ENCODE assay signal across 15 mouse cellular contexts in genomic region chr3:75583293-75583692, GRCm38 (mm10). TPM values are rescaled to one million over a fixed set of nuclear protein-coding genes. Genes with fewer than 3 reads are reported as not detected.
DNase-seq lines count a peak whose midpoint lies in the region; ATAC-seq lines count a peak whose summit lies in the region.
"Had no signal": no experiment of that assay in that cellular context is flagged by ENCODE, and none has a peak within 500 bp of the region (broad histone marks: within the 10 kb centered on the region; RNA-seq: fewer than 3 reads in every experiment).

No protein-coding gene starts in this region.

- 73% methylated on average over 3 of the region's 3 CpGs for WGBS in forebrain, embryonic 14.5 days
- 93% methylated on average over 3 of the region's 3 CpGs for WGBS in forebrain, embryonic 11.5 days
- WGBS in forebrain, embryonic 16.5 days: 62% methylated on average over 3 of the region's 3 CpGs

- no peak overlapping the region for H3K4me2 ChIP-seq in forebrain, embryonic 14.5 days (ENCODE audit: low read length)
- H3K4me2 ChIP-seq in forebrain, embryonic 11.5 days (ENCODE audit: low read depth, low read length, severe bottlenecking): no peak overlapping the region
- no peak overlapping the region for H3K4me2 ChIP-seq in forebrain, embryonic 16.5 days (ENCODE audit: low read length)
- H3K4me2 ChIP-seq: heart, embryonic 15.5 days; hindbrain, embryonic 15.5 days; liver, embryonic 13.5 days had no signal

- no peaks in the 10 kb centered on the region for H3K36me3 ChIP-seq in forebrain, embryonic 14.5 days (ENCODE audit: control insufficient read depth, insufficient read depth, low read length)
- H3K36me3 ChIP-seq in forebrain, embryonic 11.5 days (ENCODE audit: control insufficient read depth, insufficient read depth, low read length): no peaks in the 10 kb centered on the region
- H3K36me3 ChIP-seq in forebrain, embryonic 16.5 days (ENCODE audit: control insufficient read depth, insufficient read depth): no peaks in the 10 kb centered on the region
- H3K36me3 ChIP-seq: heart, embryonic 15.5 days; hindbrain, embryonic 15.5 days; liver, embryonic 13.5 days; midbrain, embryonic 10.5 days had no signal

- peak; percentile 55 for DNase-seq in forebrain, embryonic 14.5 days (ENCODE audit: low spot score)
- no peak for DNase-seq in forebrain, embryonic 11.5 days (ENCODE audit: low spot score)
- DNase-seq in left cerebral cortex, adult 18-20 months (ENCODE audit: low spot score in 2 of 2): peak; percentile 24 to 47
- no peak for DNase-seq in left cerebral cortex, postnatal 10 days (ENCODE audit: extremely low spot score in 1 of 2, low spot score in 2 of 2)
- DNase-seq in cerebellum, adult 11-12 months: peak; percentile 70
- DNase-seq in thymus, postnatal 36 days: no peak
- no peak for DNase-seq in T-cell, adult 2 months (ENCODE audit: low spot score)
- DNase-seq: kidney, adult 9 months; liver, embryonic 13.5 days; lung, postnatal 10 days had no signal

- no peaks in the 10 kb centered on the region for H3K9me3 ChIP-seq in forebrain, embryonic 14.5 days (replicated peaks; ENCODE audit: control insufficient read depth, low read length)
- H3K9me3 ChIP-seq in forebrain, embryonic 11.5 days (ENCODE audit: control insufficient read depth, low read length): no peaks in the 10 kb centered on the region
- no peaks in the 10 kb centered on the region for H3K9me3 ChIP-seq in forebrain, embryonic 16.5 days (ENCODE audit: control insufficient read depth, low read length)
- H3K9me3 ChIP-seq: heart, embryonic 15.5 days; hindbrain, embryonic 15.5 days; liver, embryonic 13.5 days; midbrain, embryonic 10.5 days had no signal

- H3K9ac ChIP-seq in forebrain, embryonic 14.5 days (ENCODE audit: low read length): no peak overlapping the region
- H3K9ac ChIP-seq in forebrain, embryonic 11.5 days (ENCODE audit: low read length): no peak overlapping the region
- no peak overlapping the region for H3K9ac ChIP-seq in forebrain, embryonic 16.5 days (replicated peaks; ENCODE audit: low read depth, low read length)
- H3K9ac ChIP-seq: heart, embryonic 15.5 days; hindbrain, embryonic 15.5 days; liver, embryonic 13.5 days had no signal

- H3K27ac ChIP-seq in forebrain, embryonic 14.5 days (ENCODE audit: low read depth, low read length): no peak overlapping the region
- H3K27ac ChIP-seq in forebrain, embryonic 11.5 days (ENCODE audit: low read depth, low read length): no peak overlapping the region
- no peak overlapping the region for H3K27ac ChIP-seq in forebrain, embryonic 16.5 days (ENCODE audit: low read length)
- H3K27ac ChIP-seq: heart, embryonic 15.5 days; hindbrain, embryonic 15.5 days; liver, embryonic 13.5 days; midbrain, embryonic 10.5 days had no signal

- intact Hi-C loops in left cerebral cortex, postnatal 10 days (cut with DNase I): no loop called here

- H3K27me3 ChIP-seq in forebrain, embryonic 14.5 days (replicated peaks; ENCODE audit: control insufficient read depth, insufficient read depth, low read length): no peaks in the 10 kb centered on the region
- no peaks in the 10 kb centered on the region for H3K27me3 ChIP-seq in forebrain, embryonic 11.5 days (ENCODE audit: control insufficient read depth, insufficient read depth, low read length)
- no peaks in the 10 kb centered on the region for H3K27me3 ChIP-seq in forebrain, embryonic 16.5 days (replicated peaks; ENCODE audit: control insufficient read depth, insufficient read depth, low read length)
- H3K27me3 ChIP-seq: heart, embryonic 15.5 days; hindbrain, embryonic 15.5 days; liver, embryonic 13.5 days had no signal

- no peaks in the 10 kb centered on the region for H3K4me1 ChIP-seq in forebrain, embryonic 14.5 days (ENCODE audit: control insufficient read depth, insufficient read depth, low read length)
- H3K4me1 ChIP-seq in forebrain, embryonic 11.5 days (replicated peaks; ENCODE audit: control insufficient read depth, insufficient read depth, low read length): no peaks in the 10 kb centered on the region
- H3K4me1 ChIP-seq in forebrain, embryonic 16.5 days (replicated peaks; ENCODE audit: control insufficient read depth, insufficient read depth, low read length): 0 out of 2 replicates have a peak, but pooled peaks cover 4% of the 10 kb centered on the region
- H3K4me1 ChIP-seq: heart, embryonic 15.5 days; hindbrain, embryonic 15.5 days; liver, embryonic 13.5 days; midbrain, embryonic 10.5 days had no signal

- peak; percentile 37; the same call in 1 of the 2 replicates for ATAC-seq in forebrain, embryonic 14.5 days
- ATAC-seq in forebrain, embryonic 11.5 days (replicated peaks; ENCODE audit: low FRiP score): no peak
- peak; percentile 51 for ATAC-seq in forebrain, embryonic 16.5 days

- H3K4me3 ChIP-seq in forebrain, embryonic 14.5 days (ENCODE audit: low read depth, low read length): no peak overlapping the region
- no peak overlapping the region for H3K4me3 ChIP-seq in forebrain, embryonic 11.5 days (ENCODE audit: low read depth, low read length)
- H3K4me3 ChIP-seq in forebrain, embryonic 16.5 days (replicated peaks; ENCODE audit: low read length): no peak overlapping the region
- H3K4me3 ChIP-seq: erythroblast, embryonic 14.5 days; heart, embryonic 15.5 days; hindbrain, embryonic 15.5 days; liver, embryonic 13.5 days; midbrain, embryonic 10.5 days had no signal

RNA-seq across cellular contexts. Expression of gene Serpini1, which starts 25.9 kb away (rescaled TPM):
- polyA plus RNA-seq in forebrain, embryonic 14.5 days (2014; fragmentation: Nextera tagmentation; extraction: Ambion mirVana): 119 and 148 TPM in 2 replicates
- 21.0 and 22.3 TPM in 2 replicates for polyA plus RNA-seq in forebrain, embryonic 11.5 days (2014; fragmentation: Nextera tagmentation; extraction: Ambion mirVana)
- total RNA-seq in left cerebral cortex, adult 18-20 months (2021): 100 to 1,000 TPM; 297 to 308 TPM
- 100 to 1,000 TPM; 139 to 153 TPM for total RNA-seq in left cerebral cortex, postnatal 10 days (2021)
- 128 and 147 TPM in 2 replicates for polyA plus RNA-seq in forebrain, embryonic 16.5 days (2015; fragmentation: Nextera tagmentation; extraction: Ambion mirVana)
- polyA plus RNA-seq: erythroblast, embryonic 14.5 days had no signal

RNA-seq across cellular contexts. Expression of gene Pdcd10, which starts 26.6 kb away (rescaled TPM):
- 103 and 106 TPM in 2 replicates for polyA plus RNA-seq in forebrain, embryonic 14.5 days (2014; fragmentation: Nextera tagmentation; extraction: Ambion mirVana)
- polyA plus RNA-seq in forebrain, embryonic 11.5 days (2014; fragmentation: Nextera tagmentation; extraction: Ambion mirVana): 86.4 and 103 TPM in 2 replicates
- total RNA-seq in left cerebral cortex, adult 18-20 months (2021): 10 to 100 TPM; 57.5 to 67.3 TPM
- 10 to 100 TPM; 64.6 to 74.9 TPM for total RNA-seq in left cerebral cortex, postnatal 10 days (2021)
- 82.6 and 88.9 TPM in 2 replicates for polyA plus RNA-seq in forebrain, embryonic 16.5 days (2015; fragmentation: Nextera tagmentation; extraction: Ambion mirVana)

Comparison
In these comparisons a context has a peak if more than half of its experiments do, and no peak if none do; other contexts are left out.
1. DNase-seq: peak in forebrain, embryonic 14.5 days (single experiment), left cerebral cortex, adult 18-20 months (2 of 2) and cerebellum, adult 11-12 months (single experiment); none in forebrain, embryonic 11.5 days (single experiment), left cerebral cortex, postnatal 10 days (0 of 2), thymus, postnatal 36 days (0 of 2) and T-cell, adult 2 months (single experiment).